Mouse (Mus musculus) lung, embryonic 15.5 days (tissue): ENCODE data around the gene Ppp1r16b. TPM values are rescaled to one million over a fixed set of nuclear protein-coding genes. Genes with fewer than 3 reads are reported as not detected.

ENCODE experiments used
- ATAC-seq: fragments of 200-750 bp; cut with Nextera tagmentation; 2 replicates; pipeline ENCODE4 v1.8.0; 2017; ENCODE audit warnings: moderate number of reproducible peaks, borderline replicate concordance; ENCODE audit not compliant: low FRiP score, low TSS enrichment; ENCODE audit errors: extremely low read depth
- H3K27ac ChIP-seq: fragments of 300-500 bp; sonication (generic); 2 replicates; pipeline ENCODE4 v1.5.1; 2015; ENCODE audit warnings: moderate library complexity, mild to moderate bottlenecking, inconsistent platforms
- H3K27me3 ChIP-seq: fragments of 300-500 bp; sonication (generic); 2 replicates; pipeline ENCODE4 v1.6.1; 2015; ENCODE audit warnings: inconsistent platforms
- H3K36me3 ChIP-seq: fragments of 300-500 bp; sonication (generic); 2 replicates; pipeline ENCODE4 v1.6.1; 2015; ENCODE audit warnings: inconsistent platforms
- H3K4me1 ChIP-seq: fragments of 300-500 bp; sonication (generic); 2 replicates; pipeline ENCODE4 v1.6.1; 2015; ENCODE audit warnings: inconsistent platforms
- H3K4me2 ChIP-seq: fragments of 300-500 bp; sonication (generic); 2 replicates; pipeline ENCODE4 v1.6.1; 2015; ENCODE audit warnings: inconsistent platforms, mild to moderate bottlenecking, moderate library complexity
- H3K4me3 ChIP-seq: fragments of 300-500 bp; sonication (generic); 2 replicates; pipeline ENCODE4 v1.5.1; 2015; ENCODE audit warnings: mild to moderate bottlenecking, inconsistent platforms
- H3K9ac ChIP-seq: fragments of 300-500 bp; sonication (generic); 2 replicates; pipeline ENCODE4 v1.6.1; 2015; ENCODE audit warnings: inconsistent platforms
- H3K9me3 ChIP-seq: fragments of 300-500 bp; sonication (generic); 2 replicates; pipeline ENCODE4 v1.6.1; 2016; ENCODE audit warnings: inconsistent platforms
- WGBS: fragments of 180-500 bp; shearing (Covaris S2); methylation state at CpG from one replicate; pipeline ENCODE4 v1.1.7; 2015; 5-methylcytosine and 5-hydroxymethylcytosine counted together
- polyA plus RNA-seq: library from polyadenylated mRNA; unstranded; fragments of >200 nt; fragmentation: Nextera tagmentation; extraction: Ambion mirVana; gene quantifications from 2 replicates; pipeline ENCODE4 v1.2.1, GENCODE M21; 2015

Gene Ppp1r16b
- polyA plus RNA-seq, 1 experiment from 2014 or later: 20.2 TPM

GRCm38 (mm10) chr2:158746164-158746563 lies 81.0 kb downstream of the Ppp1r16b start:
- Histone ChIP-seq H3K27me3 (no peaks in the 10 kb centered on the region), H3K9ac (no peak overlapping the region), H3K36me3 (no peaks in the 10 kb centered on the region), H3K9me3 (no peaks in the 10 kb centered on the region), H3K27ac (no peak overlapping the region), H3K4me2 (no peak overlapping the region), H3K4me1 (no peaks in the 10 kb centered on the region), H3K4me3 (no peak overlapping the region)
- no peak for ATAC-seq
- 59% methylated on average over 11 of the region's 11 CpGs for WGBS

GRCm38 (mm10) chr2:158749366-158749765 lies 84.2 kb downstream of the Ppp1r16b start:
- H3K27me3 ChIP-seq: no peaks in the 10 kb centered on the region
- H3K36me3 ChIP-seq: no peaks in the 10 kb centered on the region
- 88% methylated on average over 9 of the region's 9 CpGs for WGBS
- H3K4me1 ChIP-seq: no peaks in the 10 kb centered on the region
- H3K27ac ChIP-seq: no peak overlapping the region
- no peak overlapping the region for H3K4me2 ChIP-seq
- H3K4me3 ChIP-seq: no peak overlapping the region
- no peak for ATAC-seq
- H3K9me3 ChIP-seq: no peaks in the 10 kb centered on the region
- no peak overlapping the region for H3K9ac ChIP-seq

- no peaks in the 10 kb centered on the region for H3K4me1 ChIP-seq
- 66% methylated on average over 2 of the region's 2 CpGs for WGBS
Measured at GRCm38 (mm10) chr2:158760231-158760630, 95.0 kb downstream of the Ppp1r16b start.

GRCm38 (mm10) chr2:158762339-158762738 lies 97.1 kb downstream of the Ppp1r16b start:
- no peak overlapping the region for H3K4me3 ChIP-seq
- H3K27me3 ChIP-seq: no peaks in the 10 kb centered on the region
- 72% methylated on average over 5 of the region's 5 CpGs for whole genome bisulfite sequencing
- ATAC-seq: no peak
- no peaks in the 10 kb centered on the region for H3K36me3 ChIP-seq
- no peak overlapping the region for H3K4me2 ChIP-seq
- no peak overlapping the region for H3K27ac ChIP-seq
- H3K9me3 ChIP-seq: no peaks in the 10 kb centered on the region
- peaks cover 2% of the 10 kb centered on the region; the same call in 1 of the 2 replicates for H3K4me1 ChIP-seq
- no peak overlapping the region for H3K9ac ChIP-seq

More at GRCm38 (mm10) chr2:158760231-158760630, 95.0 kb downstream of the Ppp1r16b start:
- H3K9ac ChIP-seq: no peak overlapping the region
- no peaks in the 10 kb centered on the region for H3K27me3 ChIP-seq
- H3K36me3 ChIP-seq: no peaks in the 10 kb centered on the region
- no peak for ATAC-seq
- H3K4me2 ChIP-seq: no peak overlapping the region
- no peak overlapping the region for H3K27ac ChIP-seq
- no peak overlapping the region for H3K4me3 ChIP-seq
- H3K9me3 ChIP-seq: no peaks in the 10 kb centered on the region

DNA sequence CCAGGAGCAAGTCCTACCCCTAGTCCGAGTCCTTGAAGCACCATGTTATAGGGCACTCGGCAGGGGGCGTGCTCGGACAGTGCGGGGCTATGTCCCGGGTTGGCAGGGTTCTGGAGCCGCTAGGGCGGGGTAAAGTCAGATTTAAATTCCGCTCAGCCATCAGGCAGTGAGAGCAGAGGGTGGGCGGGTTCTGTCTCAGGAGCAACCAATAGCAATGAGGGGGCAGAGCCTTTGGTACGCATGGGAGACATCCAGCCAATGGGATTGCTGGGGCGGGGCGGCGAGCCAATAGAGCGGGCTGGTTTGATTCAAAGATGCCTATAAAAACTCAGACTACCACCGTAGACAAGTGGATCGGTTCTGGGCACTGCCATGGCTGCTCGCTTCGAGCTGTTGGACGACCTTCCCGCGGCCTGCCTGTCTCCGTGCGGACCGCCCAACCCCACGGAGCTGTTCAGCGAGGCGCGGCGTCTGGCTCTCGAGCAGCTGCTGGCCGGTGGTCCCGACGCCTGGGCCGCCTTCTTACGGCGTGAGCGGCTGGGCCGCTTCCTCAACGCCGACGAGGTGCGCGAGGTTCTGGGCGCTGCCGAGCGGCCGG lies 102.6 kb downstream of the Ppp1r16b start, which contains the start of gene Fam83d:
Gene Fam83d, plus strand, starts transcription at position 352 of the 598 bp plus-strand sequence.
- Histone ChIP-seq H3K4me1 (peaks cover 44% of the 10 kb centered on the region), H3K36me3 (no peaks in the 10 kb centered on the region), H3K27ac (peak within 1 kb of the TSS; percentile 83), H3K4me2 (peak within 1 kb of the TSS; percentile 96), H3K27me3 (no peaks in the 10 kb centered on the region), H3K4me3 (peak within 1 kb of the TSS; percentile 82), H3K9me3 (no peaks in the 10 kb centered on the region), H3K9ac (peak within 1 kb of the TSS; percentile 69)
- under 1% methylated on average over 48 of the region's 48 CpGs for WGBS
- ATAC-seq: peak; percentile 98

DNA sequence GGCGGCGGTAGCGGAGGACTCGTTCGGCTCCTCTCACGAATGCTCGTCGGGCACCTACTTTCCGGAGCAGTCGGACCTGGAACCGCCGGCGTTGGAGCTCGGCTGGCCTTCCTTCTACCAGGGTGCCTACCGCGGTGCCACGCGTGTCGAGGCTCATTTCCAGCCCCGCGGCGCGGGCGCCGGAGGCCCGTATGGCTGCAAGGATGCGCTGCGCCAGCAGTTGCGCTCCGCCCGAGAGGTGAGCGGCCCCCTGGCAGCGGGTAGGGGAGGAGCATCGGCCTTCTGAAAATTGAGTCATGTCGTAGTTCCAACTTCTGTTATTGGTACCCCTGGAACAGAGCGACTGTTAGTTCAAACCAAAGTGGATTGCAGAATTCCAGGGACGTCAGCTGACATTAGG lies 103.2 kb downstream of the Ppp1r16b start:
- peak overlapping the region; percentile 82 for H3K4me3 ChIP-seq
- under 1% methylated on average over 37 of the region's 37 CpGs for WGBS
- H3K9me3 ChIP-seq: no peaks in the 10 kb centered on the region
- no peak for ATAC-seq
- peak overlapping the region; percentile 96 for H3K4me2 ChIP-seq
- H3K9ac ChIP-seq: peak overlapping the region; percentile 69
- H3K27ac ChIP-seq: peak overlapping the region; percentile 83
- H3K4me1 ChIP-seq: peaks cover 45% of the 10 kb centered on the region
- 0 out of 2 replicates have a peak, but pooled peaks cover under 1% of the 10 kb centered on the region for H3K36me3 ChIP-seq
- no peaks in the 10 kb centered on the region for H3K27me3 ChIP-seq

GRCm38 (mm10) chr2:158768771-158769170 lies 103.6 kb downstream of the Ppp1r16b start:
- ATAC-seq: no peak
- WGBS: 2% methylated on average over 5 of the region's 5 CpGs
- no peaks in the 10 kb centered on the region for H3K27me3 ChIP-seq
- H3K4me3 ChIP-seq: peak overlapping the region; percentile 82
- H3K9ac ChIP-seq: peak overlapping the region; percentile 69
- H3K27ac ChIP-seq: no peak overlapping the region
- H3K4me1 ChIP-seq: peaks cover 49% of the 10 kb centered on the region
- H3K9me3 ChIP-seq: no peaks in the 10 kb centered on the region
- H3K36me3 ChIP-seq: 0 out of 2 replicates have a peak, but pooled peaks cover 5% of the 10 kb centered on the region
- peak overlapping the region; percentile 96 for H3K4me2 ChIP-seq

DNA sequence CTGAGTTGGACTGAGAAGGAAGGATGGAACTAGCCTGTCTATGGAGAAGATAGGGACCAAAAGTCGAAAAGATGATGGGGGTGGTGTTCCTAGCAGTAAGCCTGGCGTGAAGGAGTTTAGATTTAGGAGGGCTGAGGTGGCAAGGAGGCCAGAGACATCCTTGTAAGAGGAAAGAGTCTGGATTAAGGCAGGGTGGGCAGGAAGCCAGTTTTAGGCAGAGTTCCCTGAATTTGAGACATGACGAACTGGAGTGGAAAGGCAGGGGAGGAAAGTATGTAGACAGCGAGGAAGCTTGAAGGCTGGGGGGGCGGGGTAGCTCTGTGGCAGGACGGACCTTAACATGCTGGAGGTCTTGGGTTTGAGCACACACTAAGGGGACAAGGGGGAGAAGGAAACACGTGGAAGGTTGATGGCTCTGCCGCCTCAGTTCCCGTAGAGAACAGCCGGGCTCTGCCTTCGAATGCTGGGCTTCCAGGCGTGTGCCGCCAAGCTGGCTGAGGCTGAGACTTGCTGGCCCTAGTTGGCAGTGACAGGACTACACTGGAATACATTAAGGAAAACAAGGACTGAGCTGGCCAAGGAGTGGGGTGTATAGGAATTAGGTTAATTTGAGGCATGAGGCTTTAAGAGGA lies 105.0 kb downstream of the Ppp1r16b start:
- no peaks in the 10 kb centered on the region for H3K27me3 ChIP-seq
- 9% methylated on average over 13 of the region's 13 CpGs for WGBS
- peak overlapping the region; percentile 69; the same call in 1 of the 2 replicates for H3K9ac ChIP-seq
- ATAC-seq: no peak
- H3K27ac ChIP-seq: no peak overlapping the region
- H3K4me3 ChIP-seq: peak overlapping the region; percentile 82
- H3K4me1 ChIP-seq: peaks cover 59% of the 10 kb centered on the region
- H3K36me3 ChIP-seq: 0 out of 2 replicates have a peak, but pooled peaks cover 7% of the 10 kb centered on the region
- H3K4me2 ChIP-seq: peak overlapping the region; percentile 96
- no peaks in the 10 kb centered on the region for H3K9me3 ChIP-seq

DNA sequence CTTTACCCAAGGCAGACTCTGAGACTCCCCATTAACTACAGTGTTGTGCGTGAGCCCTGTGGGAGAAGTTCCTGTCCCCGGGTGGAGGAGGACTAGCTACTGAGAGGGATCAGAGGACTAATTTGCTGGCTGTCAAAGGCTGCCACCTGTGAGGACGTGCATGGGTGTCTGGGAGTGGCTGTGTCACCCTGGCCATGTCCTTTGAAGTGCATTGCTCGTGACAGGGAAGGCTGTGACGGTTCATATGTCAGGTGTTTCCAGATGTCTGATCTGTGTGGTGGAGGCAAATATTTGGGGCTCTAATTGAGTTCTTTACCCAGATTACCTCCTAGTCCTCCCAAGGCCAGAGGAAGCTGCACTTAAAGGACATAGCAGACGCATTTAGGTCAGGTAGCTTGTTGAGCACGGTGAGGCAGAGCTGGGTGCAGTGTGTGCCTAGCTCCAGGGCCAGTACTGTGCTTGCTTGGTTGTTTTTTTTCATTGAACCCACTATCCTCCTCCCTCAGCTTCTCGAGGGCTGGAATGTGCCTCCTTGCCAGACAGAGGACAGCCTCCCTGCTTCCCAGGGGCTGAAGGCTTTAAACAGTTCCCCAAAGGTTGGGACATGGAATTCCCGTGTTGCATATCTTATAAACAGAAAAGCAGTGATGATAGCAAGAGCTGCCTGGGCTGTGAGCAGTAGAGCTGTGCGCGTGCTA lies 106.0 kb downstream of the Ppp1r16b start:
- peak overlapping the region; percentile 18; the same call in 1 of the 2 replicates for H3K9ac ChIP-seq
- no peak overlapping the region for H3K27ac ChIP-seq
- H3K4me1 ChIP-seq: peaks cover 69% of the 10 kb centered on the region

GRCm38 (mm10) chr2:158772808-158773207 lies 107.6 kb downstream of the Ppp1r16b start:
- Histone ChIP-seq H3K4me3 (no peak overlapping the region), H3K27me3 (no peaks in the 10 kb centered on the region), H3K4me1 (peaks cover 80% of the 10 kb centered on the region), H3K9me3 (no peaks in the 10 kb centered on the region), H3K27ac (no peak overlapping the region), H3K36me3 (0 out of 2 replicates have a peak, but pooled peaks cover 7% of the 10 kb centered on the region), H3K9ac (no peak overlapping the region), H3K4me2 (no peak overlapping the region)
- WGBS: 76% methylated on average over 13 of the region's 13 CpGs
- ATAC-seq: no peak

More for the DNA sequence above, 106.0 kb downstream of the Ppp1r16b start:
- Histone ChIP-seq H3K27me3 (no peaks in the 10 kb centered on the region), H3K4me3 (peak overlapping the region; percentile 82), H3K4me2 (peak overlapping the region; percentile 96), H3K36me3 (0 out of 2 replicates have a peak, but pooled peaks cover 7% of the 10 kb centered on the region), H3K9me3 (no peaks in the 10 kb centered on the region)
- WGBS: 36% methylated on average over 11 of the region's 11 CpGs
- no peak for ATAC-seq

DNA sequence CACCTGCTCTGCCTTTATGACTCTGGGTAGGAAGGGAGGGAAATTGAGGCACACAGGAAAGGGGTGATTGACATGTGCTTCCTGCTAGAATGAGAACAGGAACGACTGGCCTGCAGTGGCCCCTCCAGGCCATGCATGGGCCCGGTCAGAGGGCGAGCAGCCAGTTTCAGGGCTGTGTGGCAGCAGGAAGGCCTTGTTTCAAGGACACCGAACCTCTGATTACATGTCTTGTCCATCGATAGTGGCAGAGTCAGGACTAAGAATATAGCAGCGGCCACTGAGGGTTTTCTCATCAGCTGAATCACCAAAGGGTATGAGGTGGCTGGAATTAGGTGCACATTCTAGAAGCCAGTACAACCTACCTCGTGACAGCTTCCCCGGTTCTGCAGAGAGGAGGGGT lies 109.7 kb downstream of the Ppp1r16b start:
- Histone ChIP-seq H3K4me2 (no peak overlapping the region), H3K36me3 (peaks cover 11% of the 10 kb centered on the region; the same call in 1 of the 2 replicates), H3K9ac (no peak overlapping the region), H3K27ac (no peak overlapping the region), H3K4me3 (no peak overlapping the region), H3K4me1 (peaks cover 77% of the 10 kb centered on the region), H3K9me3 (no peaks in the 10 kb centered on the region), H3K27me3 (no peaks in the 10 kb centered on the region)
- ATAC-seq: no peak
- WGBS: 53% methylated on average over 8 of the region's 8 CpGs
